7 mouse cellular contexts compared by ENCODE assay signal in the genomic region with DNA sequence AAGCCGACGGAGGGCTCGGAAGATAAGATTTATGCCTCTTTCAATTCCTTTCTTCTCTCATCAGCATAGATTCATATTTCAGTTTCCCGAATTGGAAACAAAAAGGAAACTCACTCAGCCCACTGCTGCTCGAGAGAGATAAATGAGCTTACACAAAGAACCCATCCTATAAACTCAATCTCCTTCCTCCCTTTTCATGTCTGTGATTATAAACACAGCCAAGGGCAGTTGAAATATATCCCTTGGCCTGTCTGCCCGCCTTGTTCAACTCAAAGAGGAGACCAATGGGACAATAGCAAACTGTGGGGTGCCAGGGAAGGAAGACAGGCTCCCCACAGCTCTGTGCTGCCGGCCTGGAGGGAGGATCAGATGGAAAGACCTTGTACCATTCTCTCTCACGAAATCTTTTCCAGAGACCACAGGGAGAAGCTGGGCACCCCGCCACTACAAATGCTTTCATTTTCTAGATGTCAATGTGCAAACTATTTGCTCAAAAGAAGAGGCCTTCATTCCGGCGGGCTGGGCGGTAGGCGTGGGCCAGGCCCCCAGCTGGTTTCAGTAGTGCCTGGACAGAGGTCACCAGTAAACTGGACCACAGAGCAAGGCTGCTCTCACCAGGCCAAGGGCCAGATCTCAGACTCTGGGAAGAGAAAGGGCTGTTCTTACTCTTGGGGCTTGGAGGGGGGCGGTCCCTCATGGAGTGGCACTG.
A peak's percentile ranks its signal among the peaks of the same experiment; 100 is the strongest.
DNase-seq lines count a peak whose midpoint lies in the region; ATAC-seq and TF ChIP-seq lines count a peak whose summit lies in the region.

No protein-coding gene starts in this region.

- intact Hi-C loops in left cerebral cortex, adult 2 months (cut with DNase I), result no loop called here

- H3K9me3 ChIP-seq in E14TG2a.4 (ENCODE audit: low read length), result no peaks in the 10 kb centered on the region
- no peaks in the 10 kb centered on the region for H3K9me3 ChIP-seq in hindbrain, embryonic 13.5 days
- H3K9me3 ChIP-seq in neural tube, embryonic 11.5 days (ENCODE audit: control insufficient read depth, low read length), result no peaks in the 10 kb centered on the region

- no peak overlapping the region for H3K4me2 ChIP-seq in hindbrain, embryonic 13.5 days
- H3K4me2 ChIP-seq in neural tube, embryonic 11.5 days (ENCODE audit: low read depth), result no peak overlapping the region

- H3K27ac ChIP-seq in hindbrain, embryonic 13.5 days, result peak overlapping the region; percentile 73
- H3K27ac ChIP-seq in left cerebral cortex, adult 2 months, result 0 out of 2 replicates have a peak overlapping the region, but pooled peaks have one; percentile 28
- H3K27ac ChIP-seq in neural tube, embryonic 11.5 days (ENCODE audit: low read depth, low read length), result no peak overlapping the region; the same call in 1 of the 2 replicates

- H3K4me1 ChIP-seq in E14TG2a.4 (replicated peaks; ENCODE audit: low read depth, low read length), result peaks cover 6% of the 10 kb centered on the region; the same call in 1 of the 2 replicates
- H3K4me1 ChIP-seq in hindbrain, embryonic 13.5 days (replicated peaks), result peaks cover 31% of the 10 kb centered on the region
- peaks cover 18% of the 10 kb centered on the region for H3K4me1 ChIP-seq in neural tube, embryonic 11.5 days (ENCODE audit: control insufficient read depth, insufficient read depth, low read length)

- DNase-seq in adrenal gland, adult 18-20 months (ENCODE audit: low spot score in 2 of 2), result peak; percentile 20 to 32
- peak; percentile 46 for DNase-seq in fibroblast of lung, adult 2 months (ENCODE audit: low read depth)
- peak in 1 of 2 experiments; percentile 37 for DNase-seq in left cerebral cortex, adult 2 months (ENCODE audit: extremely low spot score in 1 of 2, low spot score in 2 of 2)
- peak; percentile 64 for DNase-seq in neural tube, embryonic 11.5 days (ENCODE audit: low spot score)

- ATAC-seq in hindbrain, embryonic 13.5 days (ENCODE audit: low FRiP score), result peak; percentile 43
- peak; percentile 75 for ATAC-seq in neural tube, embryonic 11.5 days (ENCODE audit: insufficient read depth, low FRiP score, low TSS enrichment)
- ATAC-seq in megakaryocyte-erythroid progenitor cell, adult 5-6 weeks (replicated peaks; ENCODE audit: low FRiP score, low TSS enrichment, poor library complexity, severe bottlenecking), result no peak

- TF ChIP-seq CTCF in E14TG2a.4 (conservative IDR thresholded peaks at IDR 0.05; ENCODE audit: low read length), result no peak
- no peak for TF ChIP-seq CTCF in left cerebral cortex, adult 2 months (IDR thresholded peaks at IDR 0.05)

- peak overlapping the region; percentile 32; the same call in 1 of the 2 replicates for H3K4me3 ChIP-seq in E14TG2a.4 (replicated peaks; ENCODE audit: low read length)
- no peak overlapping the region for H3K4me3 ChIP-seq in hindbrain, embryonic 13.5 days
- no peak overlapping the region for H3K4me3 ChIP-seq in left cerebral cortex, adult 2 months
- no peak overlapping the region for H3K4me3 ChIP-seq in neural tube, embryonic 11.5 days (ENCODE audit: low read depth, low read length)

- peaks cover 8% of the 10 kb centered on the region; the same call in 1 of the 2 replicates for H3K27me3 ChIP-seq in E14TG2a.4 (ENCODE audit: insufficient read depth, low read length)
- H3K27me3 ChIP-seq in hindbrain, embryonic 13.5 days, result peaks cover 27% of the 10 kb centered on the region
- H3K27me3 ChIP-seq in neural tube, embryonic 11.5 days (ENCODE audit: control insufficient read depth, insufficient read depth, low read length), result no peaks in the 10 kb centered on the region

- no peaks in the 10 kb centered on the region for H3K36me3 ChIP-seq in E14TG2a.4 (ENCODE audit: insufficient read depth, low read length)
- no peaks in the 10 kb centered on the region for H3K36me3 ChIP-seq in hindbrain, embryonic 13.5 days
- H3K36me3 ChIP-seq in neural tube, embryonic 11.5 days (ENCODE audit: control insufficient read depth, insufficient read depth, low read length), result no peaks in the 10 kb centered on the region

- WGBS in hindbrain, embryonic 13.5 days, result 13% methylated on average over 14 of the region's 14 CpGs
- 16% methylated on average over 14 of the region's 14 CpGs for WGBS in neural tube, embryonic 11.5 days

- H3K9ac ChIP-seq in hindbrain, embryonic 13.5 days, result no peak overlapping the region
- H3K9ac ChIP-seq in neural tube, embryonic 11.5 days (ENCODE audit: low read length), result no peak overlapping the region
